Mouse (Mus musculus) left cerebral cortex, postnatal 4 days (tissue): Measurements from ENCODE around the gene Nabp2. TPM values are rescaled to one million over a fixed set of nuclear protein-coding genes. Genes with fewer than 3 reads are reported as not detected.
A peak's percentile ranks its signal among the peaks of the same experiment; 100 is the strongest.

ENCODE experiments used
- DNase-seq: peaks from one replicate; pipeline ENCODE4 v3.0.0-alpha.2; 2022
- intact Hi-C: fragments of 180-260 bp; cut with DNase I; formaldehyde crosslinking; loops from one replicate; pipeline ENCODE4 v1.15.1; 2025
- microRNA-seq: library from miRNA; unstranded; fragments of <30 nt; microRNA quantifications from one replicate; pipeline ENCODE4 v1.2.0, GENCODE M21; 2022
- total RNA-seq, 2 experiments: library from RNA; stranded (reverse); gene quantifications; 2 replicates each; pipeline ENCODE4 v1.2.3; 2021

Gene Nabp2
- total RNA-seq, 2 experiments from 2014 or later: 95.1 to 99.1 TPM

DNA sequence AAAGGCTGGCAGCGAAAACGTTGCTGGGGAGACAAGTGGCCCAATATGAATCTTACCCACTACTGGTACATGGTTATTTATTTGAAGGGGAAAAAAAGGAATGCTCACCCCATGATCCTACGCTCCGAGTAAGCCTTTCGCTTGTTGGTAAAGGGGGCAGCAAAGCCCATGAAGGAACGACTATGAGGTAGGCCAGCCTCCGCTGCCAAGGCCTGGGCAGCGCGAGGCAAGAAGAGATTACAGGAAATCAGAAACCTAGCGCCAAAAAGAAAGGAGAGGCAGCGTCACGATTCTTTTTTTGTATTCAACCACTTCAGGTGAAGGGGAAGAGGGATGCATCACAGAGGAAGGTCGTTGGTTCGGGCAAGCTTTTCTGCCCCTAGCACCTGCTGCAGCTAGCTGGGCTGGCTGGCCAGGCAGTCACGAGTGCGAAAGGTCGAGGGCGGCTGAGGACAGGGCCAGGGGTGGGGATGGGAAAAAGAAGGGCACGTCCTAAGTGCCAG is 43.3 kb downstream of the Nabp2 start:
- DNase-seq: no peak
- intact Hi-C loops: no loop called here

GRCm38 (mm10) chr10:128362568-128362967 is 48.7 kb downstream of the Nabp2 start:
- intact Hi-C loops: loop anchor here (5.0 kb wide), 1 partner anchor 95 kb away; the partner anchor contains the start of gene Smarcc2
- DNase-seq: peak; percentile 23

GRCm38 (mm10) chr10:128361836-128362235 is 49.5 kb downstream of the Nabp2 start:
- DNase-seq: no peak
- intact Hi-C loops: loop anchor here (5.0 kb wide), 1 partner anchor 95 kb away; the partner anchor contains the start of gene Smarcc2

DNA sequence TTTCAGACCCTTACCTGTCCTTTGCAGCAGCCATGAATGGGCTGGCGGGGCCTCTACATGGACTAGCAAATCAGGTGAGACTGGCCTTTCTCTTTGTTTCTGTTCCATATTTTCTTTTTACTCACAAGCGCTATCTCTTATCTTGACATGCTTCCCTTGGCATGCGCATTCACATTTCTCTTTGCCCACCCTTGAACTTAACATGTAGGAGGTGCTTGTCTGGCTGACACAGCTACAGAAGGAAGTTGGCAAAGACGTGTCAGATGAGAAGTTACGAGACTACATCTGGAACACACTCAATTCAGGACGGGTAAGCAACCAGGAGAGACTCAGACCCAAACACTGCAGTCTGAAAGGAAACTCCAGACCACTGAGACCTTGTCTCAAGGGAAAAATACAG is 52.1 kb downstream of the Nabp2 start:
- no peak for DNase-seq
- intact Hi-C loops: no loop called here

DNA sequence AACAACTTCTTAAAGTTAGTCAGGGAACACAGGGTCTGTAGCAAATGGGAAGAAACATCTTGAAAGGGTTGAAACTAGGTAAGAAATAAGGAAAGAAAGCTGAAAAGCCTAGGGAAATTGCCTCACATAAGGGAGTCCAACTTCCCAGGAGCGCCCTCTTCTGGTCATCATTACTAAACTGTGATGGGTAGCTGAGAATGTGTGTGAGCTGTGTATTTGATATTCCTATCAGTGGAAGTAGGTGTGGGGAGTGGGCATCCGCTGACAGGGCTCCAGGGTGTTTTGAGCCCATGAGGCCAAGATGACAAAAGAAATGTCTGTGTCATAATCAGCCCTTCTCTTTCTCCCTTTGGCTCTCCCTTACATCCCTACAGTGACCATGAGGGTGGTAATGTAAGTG is 52.5 kb downstream of the Nabp2 start:
- intact Hi-C loops: no loop called here
- peak; percentile 49 for DNase-seq

Small RNAs within 50 kb of the gene (microRNA-seq; reads per million reads assigned to microRNA genes)
- not detected for gene Gm25361
- gene Gm26308: not detected
- 1.2 reads per million for gene Mir6914
- gene Mir6915: 8.1 reads per million, percentile 21 among the genes with 10 or more reads in this experiment
- gene Mir8105: not detected

Other genes with a start within 250 kb of the Nabp2 start
- gene Rbms2, start 231.2 kb downstream of the Nabp2 start, total RNA-seq: 10 to 100 TPM; 12.7 to 13.0 TPM
- gene Gls2, start 217.0 kb downstream of the Nabp2 start, total RNA-seq: 1 to 10 TPM; 5.9 to 7.9 TPM
- gene Spryd4, start 199.7 kb downstream of the Nabp2 start, total RNA-seq: 10 to 100 TPM; 14.5 to 16.3 TPM
- gene Mip, start 185.7 kb downstream of the Nabp2 start, total RNA-seq: not detected
- gene Timeless, start 179.4 kb downstream of the Nabp2 start, total RNA-seq: 10 to 100 TPM; 11.1 to 14.7 TPM
- gene Apon, start 157.4 kb downstream of the Nabp2 start, total RNA-seq: not detected
- not detected for gene Apof, start 142.8 kb downstream of the Nabp2 start, total RNA-seq
- gene Stat2, start 140.9 kb downstream of the Nabp2 start, total RNA-seq: 10 to 100 TPM; 32.1 to 38.1 TPM
- not detected for gene Il23a, start 112.7 kb downstream of the Nabp2 start, total RNA-seq
- gene Pan2, start 108.2 kb downstream of the Nabp2 start, total RNA-seq: 10 to 100 TPM; 19.9 to 22.4 TPM
- 10 to 100 TPM; 81.0 to 86.0 TPM for gene Cnpy2, start 89.0 kb downstream of the Nabp2 start, total RNA-seq
- 100 to 1,000 TPM; 236 to 250 TPM for gene Cs, start 73.8 kb downstream of the Nabp2 start, total RNA-seq
- 10 to 100 TPM; 57.7 to 58.1 TPM for gene Coq10a, start 42.5 kb downstream of the Nabp2 start, total RNA-seq
- gene Ankrd52, start 34.4 kb downstream of the Nabp2 start, total RNA-seq: 10 to 100 TPM; 84.9 to 85.5 TPM
- gene Slc39a5, start 10.3 kb downstream of the Nabp2 start, total RNA-seq: under 1 TPM; 0.40 to 0.42 TPM
- 10 to 100 TPM; 92.0 to 94.7 TPM for gene Rnf41, start 165 bp upstream of the Nabp2 start, total RNA-seq
- 100 to 1,000 TPM; 295 to 311 TPM for gene Smarcc2, start 47.8 kb upstream of the Nabp2 start, total RNA-seq
- 100 to 1,000 TPM; 499 to 509 TPM for gene Myl6, start 82.7 kb upstream of the Nabp2 start, total RNA-seq
- 10 to 100 TPM; 61.7 to 65.2 TPM for gene Myl6b, start 87.2 kb upstream of the Nabp2 start, total RNA-seq
- gene Esyt1, start 114.4 kb upstream of the Nabp2 start, total RNA-seq: 10 to 100 TPM; 13.7 to 16.3 TPM
- 10 to 100 TPM; 14.0 to 15.2 TPM for gene Zc3h10, start 136.3 kb upstream of the Nabp2 start, total RNA-seq
- 1,000 to 10,000 TPM; 2,825 to 2,926 TPM for gene Rpl41, start 137.8 kb upstream of the Nabp2 start, total RNA-seq
- gene Pa2g4, start 154.5 kb upstream of the Nabp2 start, total RNA-seq: 100 to 1,000 TPM; 111 TPM
- gene Erbb3, start 178.2 kb upstream of the Nabp2 start, total RNA-seq: under 1 TPM; 0.62 to 0.66 TPM
- gene Rps26, start 215.3 kb upstream of the Nabp2 start, total RNA-seq: 100 to 1,000 TPM; 595 to 651 TPM
- gene Ikzf4, start 234.5 kb upstream of the Nabp2 start, total RNA-seq: 10 to 100 TPM; 25.0 to 30.7 TPM